Mouse (Mus musculus) embryonic facial prominence, embryonic 12.5 days (tissue): Measurements from ENCODE around the gene Zc3h7b. TPM values are rescaled to one million over a fixed set of nuclear protein-coding genes. Genes with fewer than 3 reads are reported as not detected.
A peak's percentile ranks its signal among the peaks of the same experiment; 100 is the strongest.

ENCODE experiments used
- ATAC-seq: fragments of 200-750 bp; cut with Nextera tagmentation; 2 replicates; pipeline ENCODE4 v1.8.0; 2017; ENCODE audit not compliant: insufficient number of reproducible peaks, insufficient read depth, low FRiP score, low TSS enrichment
- H3K27ac ChIP-seq: fragments of 300-500 bp; sonication (generic); 2 replicates; pipeline ENCODE4 v1.5.1; 2016; ENCODE audit warnings: mild to moderate bottlenecking
- H3K27me3 ChIP-seq: fragments of 300-500 bp; sonication (generic); 2 replicates; pipeline ENCODE4 v1.6.1; 2016; ENCODE audit warnings: mild to moderate bottlenecking, moderate library complexity
- H3K36me3 ChIP-seq: fragments of 300-500 bp; sonication (generic); 2 replicates; pipeline ENCODE4 v1.6.1; 2016; ENCODE audit warnings: mild to moderate bottlenecking
- H3K4me1 ChIP-seq: fragments of 300-500 bp; sonication (generic); 2 replicates; pipeline ENCODE4 v1.6.1; 2016
- H3K4me2 ChIP-seq: fragments of 300-500 bp; sonication (generic); replicated peaks from 2 replicates; pipeline ENCODE4 v1.6.1; 2016; ENCODE audit warnings: mild to moderate bottlenecking, moderate library complexity
- H3K4me3 ChIP-seq: fragments of 300-500 bp; sonication (generic); 2 replicates; pipeline ENCODE4 v1.5.1; 2016; ENCODE audit warnings: mild to moderate bottlenecking
- H3K9ac ChIP-seq: fragments of 300-500 bp; sonication (generic); 2 replicates; pipeline ENCODE4 v1.6.1; 2016; ENCODE audit warnings: mild to moderate bottlenecking, moderate library complexity
- H3K9me3 ChIP-seq: fragments of 300-500 bp; sonication (generic); 2 replicates; pipeline ENCODE4 v1.6.1; 2016; ENCODE audit warnings: mild to moderate bottlenecking, moderate library complexity
- WGBS: fragments of 180-500 bp; shearing (Covaris S2); methylation state at CpG from one replicate; pipeline ENCODE4 v1.1.7; 2016; 5-methylcytosine and 5-hydroxymethylcytosine counted together
- polyA plus RNA-seq: library from polyadenylated mRNA; unstranded; fragments of >200 nt; fragmentation: Nextera tagmentation; extraction: Ambion mirVana; gene quantifications from 2 replicates; pipeline ENCODE4 v1.2.1, GENCODE M21; 2016

Zc3h7b gene
- polyA plus RNA-seq, 1 experiment from 2014 or later, result 36.4 TPM

- 72% methylated on average over 3 of the region's 3 CpGs for WGBS
- no peak overlapping the region for H3K4me3 ChIP-seq
- H3K9ac ChIP-seq, result no peak overlapping the region
- no peak for ATAC-seq
- H3K36me3 ChIP-seq, result 0 out of 2 replicates have a peak, but pooled peaks cover 10% of the 10 kb centered on the region
- H3K9me3 ChIP-seq, result no peaks in the 10 kb centered on the region
- no peak overlapping the region for H3K4me2 ChIP-seq
- H3K27ac ChIP-seq, result no peak overlapping the region
- H3K4me1 ChIP-seq, result peaks cover 27% of the 10 kb centered on the region
- H3K27me3 ChIP-seq, result no peaks in the 10 kb centered on the region; the same call in 1 of the 2 replicates
These were observed 55.5 kb downstream of the Zc3h7b start for GRCm38 (mm10) chr15:81800391-81800790.

- Histone ChIP-seq H3K4me2 (peak within 1 kb of the TSS; percentile 50), H3K9ac (peak within 1 kb of the TSS; percentile 2), H3K36me3 (0 out of 2 replicates have a peak, but pooled peaks cover 5% of the 10 kb centered on the region), H3K9me3 (no peaks in the 10 kb centered on the region), H3K4me3 (peak within 1 kb of the TSS; percentile 19), H3K4me1 (peaks cover 33% of the 10 kb centered on the region), H3K27me3 (no peaks in the 10 kb centered on the region; the same call in 1 of the 2 replicates), H3K27ac (peak within 1 kb of the TSS; percentile 58)
- peak; percentile 97 for ATAC-seq
- 27% methylated on average over 19 of the region's 19 CpGs for WGBS
These were observed 57.4 kb downstream of the Zc3h7b start, which contains the start of gene Tef for GRCm38 (mm10) chr15:81802001-81802890. Tef (plus strand) TSS chr15:81802421.

GRCm38 (mm10) chr15:81802941-81803351 lies 58.1 kb downstream of the Zc3h7b start:
- no peaks in the 10 kb centered on the region for H3K9me3 ChIP-seq
- H3K4me3 ChIP-seq, result peak overlapping the region; percentile 19
- 13% methylated on average over 8 of the region's 8 CpGs for WGBS
- 0 out of 2 replicates have a peak, but pooled peaks have one; percentile 0 for ATAC-seq
- peaks cover 33% of the 10 kb centered on the region for H3K4me1 ChIP-seq
- H3K9ac ChIP-seq, result peak overlapping the region; percentile 2
- H3K27me3 ChIP-seq, result no peaks in the 10 kb centered on the region; the same call in 1 of the 2 replicates
- H3K4me2 ChIP-seq, result peak overlapping the region; percentile 50
- H3K27ac ChIP-seq, result peak overlapping the region; percentile 58; the same call in 1 of the 2 replicates
- H3K36me3 ChIP-seq, result 0 out of 2 replicates have a peak, but pooled peaks cover 2% of the 10 kb centered on the region

GRCm38 (mm10) chr15:81803425-81803951 lies 58.6 kb downstream of the Zc3h7b start:
- Histone ChIP-seq H3K4me3 (no peak overlapping the region), H3K4me2 (peak overlapping the region; percentile 50)

GRCm38 (mm10) chr15:81804172-81804571 lies 59.3 kb downstream of the Zc3h7b start:
- H3K4me3 ChIP-seq, result no peak overlapping the region
- 42% methylated on average over 1 of the region's 1 CpGs for WGBS
- no peak overlapping the region for H3K9ac ChIP-seq
- peaks cover 33% of the 10 kb centered on the region for H3K4me1 ChIP-seq
- H3K9me3 ChIP-seq, result no peaks in the 10 kb centered on the region
- H3K36me3 ChIP-seq, result no peaks in the 10 kb centered on the region
- no peak for ATAC-seq
- 0 out of 2 replicates have a peak overlapping the region, but pooled peaks have one; percentile 10 for H3K4me2 ChIP-seq
- no peak overlapping the region for H3K27ac ChIP-seq
- no peaks in the 10 kb centered on the region; the same call in 1 of the 2 replicates for H3K27me3 ChIP-seq

More at GRCm38 (mm10) chr15:81803425-81803951, 58.6 kb downstream of the Zc3h7b start:
- Histone ChIP-seq H3K27ac (no peak overlapping the region; the same call in 1 of the 2 replicates), H3K9me3 (no peaks in the 10 kb centered on the region), H3K9ac (no peak overlapping the region), H3K36me3 (no peaks in the 10 kb centered on the region), H3K27me3 (no peaks in the 10 kb centered on the region; the same call in 1 of the 2 replicates), H3K4me1 (peaks cover 33% of the 10 kb centered on the region)
- ATAC-seq, result no peak
- WGBS, result 66% methylated on average over 4 of the region's 4 CpGs

GRCm38 (mm10) chr15:81804883-81805282 lies 60.0 kb downstream of the Zc3h7b start:
- H3K9me3 ChIP-seq, result no peaks in the 10 kb centered on the region
- H3K27me3 ChIP-seq, result no peaks in the 10 kb centered on the region; the same call in 1 of the 2 replicates
- no peak overlapping the region for H3K9ac ChIP-seq
- H3K36me3 ChIP-seq, result no peaks in the 10 kb centered on the region
- H3K4me3 ChIP-seq, result no peak overlapping the region
- ATAC-seq, result no peak
- WGBS, result 78% methylated on average over 3 of the region's 3 CpGs
- peak overlapping the region; percentile 4; the same call in 1 of the 2 replicates for H3K27ac ChIP-seq
- H3K4me2 ChIP-seq, result no peak overlapping the region
- H3K4me1 ChIP-seq, result peaks cover 37% of the 10 kb centered on the region

- no peaks in the 10 kb centered on the region for H3K36me3 ChIP-seq
- no peak overlapping the region for H3K9ac ChIP-seq
- H3K27ac ChIP-seq, result 0 out of 2 replicates have a peak overlapping the region, but pooled peaks have one; percentile 41
- no peaks in the 10 kb centered on the region for H3K9me3 ChIP-seq
- H3K4me3 ChIP-seq, result no peak overlapping the region
- peaks cover 39% of the 10 kb centered on the region for H3K4me1 ChIP-seq
- H3K4me2 ChIP-seq, result no peak overlapping the region
- 43% methylated on average over 6 of the region's 6 CpGs for WGBS
- no peak for ATAC-seq
- H3K27me3 ChIP-seq, result no peaks in the 10 kb centered on the region; the same call in 1 of the 2 replicates
These were observed 60.8 kb downstream of the Zc3h7b start for GRCm38 (mm10) chr15:81805624-81806023.

GRCm38 (mm10) chr15:81806621-81807404 lies 62.0 kb downstream of the Zc3h7b start:
- no peaks in the 10 kb centered on the region for H3K36me3 ChIP-seq
- H3K4me2 ChIP-seq, result no peak overlapping the region
- ATAC-seq, result no peak
- H3K9ac ChIP-seq, result no peak overlapping the region
- no peak overlapping the region for H3K4me3 ChIP-seq
- no peak overlapping the region for H3K27ac ChIP-seq
- H3K9me3 ChIP-seq, result no peaks in the 10 kb centered on the region
- H3K4me1 ChIP-seq, result peaks cover 37% of the 10 kb centered on the region
- no peaks in the 10 kb centered on the region; the same call in 1 of the 2 replicates for H3K27me3 ChIP-seq
- WGBS, result 82% methylated on average over 4 of the region's 4 CpGs

- Histone ChIP-seq H3K9me3 (no peaks in the 10 kb centered on the region), H3K9ac (no peak overlapping the region), H3K4me2 (no peak overlapping the region), H3K4me3 (no peak overlapping the region), H3K36me3 (no peaks in the 10 kb centered on the region), H3K27me3 (no peaks in the 10 kb centered on the region), H3K27ac (no peak overlapping the region), H3K4me1 (peaks cover 31% of the 10 kb centered on the region)
- no peak for ATAC-seq
- WGBS, result 70% methylated on average over 2 of the region's 2 CpGs
These were observed 63.9 kb downstream of the Zc3h7b start for GRCm38 (mm10) chr15:81808799-81809198.

- Histone ChIP-seq H3K36me3 (no peaks in the 10 kb centered on the region), H3K4me2 (peak overlapping the region; percentile 81), H3K27me3 (no peaks in the 10 kb centered on the region), H3K27ac (peak overlapping the region; percentile 88), H3K9me3 (no peaks in the 10 kb centered on the region), H3K4me3 (0 out of 2 replicates have a peak overlapping the region, but pooled peaks have one; percentile 66), H3K4me1 (peaks cover 36% of the 10 kb centered on the region), H3K9ac (0 out of 2 replicates have a peak overlapping the region, but pooled peaks have one; percentile 5)
- 35% methylated on average over 1 of the region's 1 CpGs for WGBS
- no peak for ATAC-seq
These were observed 64.7 kb downstream of the Zc3h7b start for GRCm38 (mm10) chr15:81809550-81809949.

- Histone ChIP-seq H3K9me3 (no peaks in the 10 kb centered on the region), H3K36me3 (no peaks in the 10 kb centered on the region), H3K27me3 (no peaks in the 10 kb centered on the region), H3K4me2 (peak overlapping the region; percentile 81), H3K4me3 (peak overlapping the region; percentile 66), H3K27ac (peak overlapping the region; percentile 88), H3K4me1 (peaks cover 30% of the 10 kb centered on the region), H3K9ac (peak overlapping the region; percentile 55)
- no peak for ATAC-seq
- 2% methylated on average over 10 of the region's 10 CpGs for WGBS
These were observed 65.3 kb downstream of the Zc3h7b start for GRCm38 (mm10) chr15:81810150-81810549.
